Mouse (Mus musculus) stomach, postnatal 0 days (tissue): Measurements from ENCODE around the gene Atp5d.

Experiments used
- CTCF ChIP-seq: IDR thresholded peaks from 2 replicates; pipeline ENCODE4 v1.5.1; 2016; ENCODE audit warnings: antibody characterized with exemption, low read depth, mild to moderate bottlenecking, moderate library complexity
- EP300 ChIP-seq: optimal IDR thresholded peaks from 2 replicates; pipeline ENCODE3; 2016; ENCODE audit warnings: antibody characterized with exemption

DNA sequence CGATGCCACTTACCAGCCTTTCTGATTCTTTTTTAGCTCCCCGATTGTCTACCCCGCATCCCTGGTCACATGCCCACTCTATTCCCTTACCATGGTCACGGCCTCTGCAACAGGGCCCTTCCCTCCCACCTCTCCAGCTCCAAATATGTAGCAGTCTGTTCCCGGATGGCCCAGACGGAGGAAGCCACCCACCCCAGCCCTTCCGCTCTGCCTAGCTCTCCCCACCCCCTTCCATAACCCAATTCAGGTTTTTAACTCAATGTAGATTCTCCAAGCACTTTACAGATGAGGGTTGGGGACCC lies 18.3 kb downstream of the Atp5d start:
- TF ChIP-seq CTCF (no peak), EP300 (no peak)
